Mouse (Mus musculus) liver, postnatal 0 days (tissue): Measurements from ENCODE around the gene Gm13178.

Experiments used
- CTCF ChIP-seq: sonication (generic); IDR thresholded peaks from 2 replicates; pipeline ENCODE4 v1.5.1; 2016; ENCODE audit warnings: antibody characterized with exemption, low read depth
- EP300 ChIP-seq: IDR thresholded peaks from 2 replicates; pipeline ENCODE4 v1.6.1; 2016; ENCODE audit warnings: antibody characterized with exemption, low read depth, mild to moderate bottlenecking

DNA sequence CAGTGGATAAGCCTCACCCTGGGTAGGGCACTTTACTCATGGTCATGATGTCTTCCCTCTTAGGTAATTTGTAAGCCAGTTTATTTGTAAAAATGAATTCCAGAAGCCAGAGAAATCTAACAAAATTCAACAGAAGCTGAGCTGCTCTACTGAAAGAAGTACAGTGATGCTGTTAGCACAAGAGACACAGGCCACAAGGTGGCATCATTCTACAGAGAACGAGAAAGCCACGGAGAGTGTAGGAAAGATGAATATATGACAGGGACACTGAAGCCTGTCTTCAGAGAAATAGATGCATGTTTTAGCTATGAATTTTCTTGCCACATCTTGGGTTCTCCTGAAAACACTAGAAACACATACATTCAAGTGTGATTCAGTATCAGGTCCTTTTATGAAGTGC is 44.5 kb upstream of the Gm13178 start:
- TF ChIP-seq CTCF (peak; percentile 57), EP300 (no peak)
